Mouse (Mus musculus) adrenal gland, postnatal 14 days (tissue): ENCODE measurements at regions not wholly inside any gene's neighbourhood (a gene's known extent, or its start where the extent isn't known, plus 50 kb on each side); places are given as distances from the start of the nearest gene placed in this dataset.

Experiments
- DNase-seq: peaks from one replicate; pipeline ENCODE4 v3.0.0; 2021; ENCODE audit warnings: mixed read lengths

DNA sequence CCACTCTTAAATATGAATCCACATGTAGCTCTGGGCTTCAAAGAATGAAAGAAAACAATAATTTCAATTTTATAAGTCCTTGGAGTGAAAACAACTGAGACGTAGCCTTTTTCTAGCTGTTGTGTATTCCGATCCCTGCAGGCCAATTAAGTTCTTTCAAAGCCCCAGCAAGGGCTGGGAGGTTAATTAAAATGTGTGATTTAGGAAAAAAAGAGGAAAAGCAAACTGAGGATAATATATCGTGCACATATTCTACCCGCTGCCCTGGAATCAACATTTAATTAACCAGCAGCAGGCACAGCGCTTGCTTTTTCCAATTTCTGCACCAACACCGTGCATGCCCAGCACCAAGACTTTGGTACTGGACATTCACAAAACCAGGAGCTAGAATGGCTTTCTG is 167.0 kb downstream of the Nectin3 start:
- no peak for DNase-seq

DNA sequence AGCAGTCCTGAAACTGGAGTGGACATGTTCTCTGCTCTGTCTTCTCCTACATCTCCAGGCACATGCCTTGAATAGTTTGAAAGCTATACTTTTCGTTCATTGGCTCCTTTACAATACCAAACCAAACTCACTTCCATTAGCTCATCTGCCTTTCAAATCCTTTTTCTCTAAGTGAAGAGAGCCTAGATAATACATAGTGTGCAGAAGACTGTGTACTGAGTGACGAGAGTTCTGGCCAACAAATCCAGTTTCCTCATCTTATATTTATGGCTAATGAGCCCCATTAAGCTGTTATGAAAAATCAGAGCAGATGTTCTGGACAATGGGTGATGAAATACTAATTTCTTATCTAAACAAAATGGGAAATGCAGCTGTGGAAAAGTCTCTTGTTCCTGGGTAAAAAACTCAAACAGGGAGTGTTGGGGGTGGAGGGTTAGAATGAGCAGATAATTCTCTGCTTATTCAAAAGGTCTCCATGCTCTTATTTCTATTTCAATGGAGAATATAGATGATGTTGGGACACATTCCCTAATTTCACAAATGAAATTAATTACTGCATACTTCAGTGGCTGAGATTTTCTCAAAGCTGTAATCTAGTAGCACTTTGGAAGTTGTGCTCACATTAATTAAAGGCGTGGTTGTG is 144.3 kb upstream of the Gm4737 start:
- DNase-seq, result no peak

DNA sequence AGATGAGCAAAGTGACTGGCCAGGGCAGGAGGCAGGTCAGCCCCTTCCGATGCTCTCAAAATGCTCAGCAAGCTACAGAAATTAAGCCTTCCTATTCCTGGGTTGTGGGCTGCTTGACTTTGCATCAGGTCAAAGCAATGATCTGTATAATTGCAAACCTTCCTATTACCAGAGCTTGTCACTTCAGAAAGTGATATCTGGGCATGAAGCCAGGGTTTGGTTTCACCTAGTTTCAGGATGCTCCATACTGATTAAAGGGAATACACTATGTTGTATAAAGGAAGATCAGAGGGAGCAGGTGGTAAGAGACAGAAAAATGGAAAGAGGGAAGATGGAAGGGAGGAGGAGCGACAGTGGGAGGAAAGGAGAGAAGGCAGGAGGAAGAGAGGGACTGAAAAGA is 142.3 kb upstream of the Gm4737 start:
- no peak for DNase-seq

DNA sequence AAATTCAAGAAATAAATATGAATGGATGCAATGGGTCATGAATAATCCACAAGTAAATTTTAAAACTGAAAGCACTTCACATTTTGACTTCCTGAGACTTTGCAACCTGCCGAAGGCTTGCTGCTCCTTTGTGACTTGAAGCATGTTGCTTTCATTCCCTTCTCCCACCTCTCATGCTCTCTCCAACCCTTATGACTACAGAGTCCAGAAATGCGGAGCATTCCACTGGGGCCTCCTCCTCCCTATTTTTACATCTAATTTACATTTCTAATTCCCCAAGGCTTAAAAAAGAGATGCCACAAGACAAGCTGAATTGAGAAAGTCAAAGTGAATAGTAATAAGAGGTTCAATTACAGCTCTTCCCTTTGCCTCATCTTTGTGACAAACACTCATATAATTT is 141.5 kb upstream of the Gm4737 start:
- DNase-seq, result no peak

DNA sequence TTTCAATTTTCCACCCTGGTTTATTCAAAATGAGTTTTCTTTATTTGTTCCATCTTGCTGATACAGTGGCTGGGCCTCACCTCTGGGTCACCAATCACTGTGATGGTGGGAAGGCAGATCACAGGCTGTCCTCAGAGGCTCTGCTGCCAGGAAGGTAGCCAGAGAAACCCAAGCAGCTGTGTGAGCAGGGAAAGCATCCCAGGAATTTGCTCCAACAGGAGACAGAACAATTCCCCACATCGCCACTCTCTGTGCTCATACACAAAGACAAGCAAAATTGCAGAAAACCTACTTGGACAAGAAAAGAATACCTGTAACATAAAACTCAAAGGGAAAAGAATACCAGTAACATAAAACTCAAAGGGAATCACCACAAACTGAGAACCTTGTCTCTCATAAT is 139.0 kb upstream of the Gm4737 start:
- no peak for DNase-seq

DNA sequence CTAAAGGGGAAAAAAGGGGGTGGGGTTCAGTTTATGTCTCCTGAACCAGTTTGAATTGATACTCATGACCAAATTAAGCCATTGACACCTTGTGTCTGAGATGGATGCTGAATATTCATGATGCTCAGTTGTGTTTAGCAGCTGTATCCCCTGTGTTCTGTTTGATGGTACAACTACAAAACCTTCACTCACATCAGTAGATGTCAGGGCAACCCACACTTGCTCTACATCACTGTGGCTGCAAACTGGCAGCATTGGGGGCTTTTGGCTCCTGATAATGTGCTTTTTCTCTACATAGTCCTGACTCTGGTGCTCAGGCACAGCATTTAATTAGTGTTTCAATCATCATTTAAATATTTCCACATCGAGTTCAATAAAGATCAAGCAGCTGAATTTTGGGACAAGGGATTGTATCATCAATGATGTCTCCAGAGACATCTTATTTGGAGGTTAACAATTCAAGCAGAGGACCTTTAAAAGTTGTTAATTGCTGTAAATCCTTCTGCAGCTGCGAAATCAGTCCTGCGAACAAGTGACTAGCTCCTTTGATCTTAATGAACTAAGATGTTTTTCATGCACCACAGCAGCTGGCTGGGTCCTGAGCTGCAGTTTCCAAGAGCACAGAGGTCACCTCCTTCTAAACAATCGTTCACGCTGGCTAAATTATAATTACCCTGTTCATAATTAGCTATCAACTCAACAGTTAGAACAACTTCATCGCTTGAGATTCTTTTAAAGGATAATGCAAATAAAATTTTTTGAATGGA is 136.4 kb upstream of the Gm4737 start:
- DNase-seq, result no peak

DNA sequence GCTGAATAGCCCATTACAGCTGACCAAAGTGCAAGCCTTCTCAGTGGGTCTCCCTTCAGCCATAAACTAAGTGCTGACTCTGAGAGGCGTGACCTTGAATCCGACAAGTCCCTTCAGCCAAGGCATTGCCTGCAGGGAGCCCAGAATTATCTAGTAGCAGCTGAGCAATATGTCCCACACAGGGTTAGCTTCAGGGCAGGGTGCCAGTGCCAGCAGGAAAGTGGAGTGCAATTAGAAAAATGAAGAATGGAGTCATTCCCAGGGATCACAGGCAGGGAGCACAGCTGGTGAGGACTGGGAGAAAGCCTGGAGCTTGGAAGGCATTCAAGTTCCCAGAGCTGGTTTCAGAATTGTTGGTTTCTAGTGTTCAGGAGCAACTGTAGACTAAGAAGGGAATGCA is 135.3 kb upstream of the Gm4737 start:
- DNase-seq, result peak; percentile 36

DNA sequence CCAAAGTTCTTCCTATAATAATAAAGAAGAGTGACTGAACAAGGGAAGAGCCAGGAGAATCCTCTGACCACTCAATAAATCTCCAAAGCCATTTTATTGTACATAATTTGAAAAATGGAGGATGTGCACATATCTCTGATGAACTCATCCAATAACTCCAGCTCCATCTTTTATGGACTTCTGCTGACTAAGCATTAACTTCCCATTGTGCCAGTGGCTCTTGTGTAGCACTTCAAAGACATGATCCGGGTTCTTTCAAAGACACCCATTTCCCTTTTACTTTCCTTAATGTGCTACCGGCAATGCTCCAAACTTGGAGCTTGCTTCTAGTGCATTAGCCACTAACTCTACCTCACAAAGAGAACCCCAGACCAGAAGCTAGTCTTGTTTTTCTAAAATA is 112.7 kb upstream of the Gm4737 start:
- no peak for DNase-seq

DNA sequence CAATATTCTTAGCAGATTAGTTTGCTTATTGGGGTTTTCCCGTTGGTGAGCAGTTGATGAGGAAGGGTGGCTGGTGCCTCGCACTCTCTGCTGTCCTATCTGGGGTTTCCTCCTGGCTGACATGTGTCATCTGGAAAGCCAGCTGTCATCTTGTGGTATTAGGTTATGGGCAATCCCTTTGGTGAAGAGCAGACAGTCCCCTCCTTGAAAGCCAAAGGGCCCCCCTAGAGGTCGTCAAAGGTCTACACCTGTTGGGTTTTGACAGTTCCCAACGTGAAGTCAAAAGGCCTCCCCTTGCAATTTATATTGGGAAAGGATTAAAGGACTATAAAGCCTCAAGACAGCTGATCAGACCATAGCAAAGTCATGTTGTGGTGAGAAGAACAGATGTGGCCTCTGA is 96.8 kb upstream of the Gm4737 start:
- DNase-seq, result no peak

DNA sequence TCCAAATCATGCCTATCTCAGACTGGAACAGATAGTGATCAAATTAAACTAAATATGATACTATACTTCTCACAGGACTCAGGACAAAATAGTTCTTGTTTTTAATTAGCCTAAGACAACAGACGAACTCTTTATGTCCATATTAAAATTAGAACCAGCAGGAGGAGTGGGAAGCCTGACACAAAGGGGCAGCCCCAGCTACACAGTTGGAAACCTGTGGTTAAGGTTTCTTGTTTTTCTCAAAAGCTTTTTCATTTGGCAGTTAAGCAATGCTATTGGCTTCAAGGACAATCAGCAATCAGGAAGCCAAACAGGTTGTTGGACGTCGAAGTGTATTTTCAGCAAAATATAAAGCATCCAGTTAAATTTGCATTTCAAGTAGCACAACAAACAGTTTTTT is 96.1 kb upstream of the Gm4737 start:
- DNase-seq, result no peak

DNA sequence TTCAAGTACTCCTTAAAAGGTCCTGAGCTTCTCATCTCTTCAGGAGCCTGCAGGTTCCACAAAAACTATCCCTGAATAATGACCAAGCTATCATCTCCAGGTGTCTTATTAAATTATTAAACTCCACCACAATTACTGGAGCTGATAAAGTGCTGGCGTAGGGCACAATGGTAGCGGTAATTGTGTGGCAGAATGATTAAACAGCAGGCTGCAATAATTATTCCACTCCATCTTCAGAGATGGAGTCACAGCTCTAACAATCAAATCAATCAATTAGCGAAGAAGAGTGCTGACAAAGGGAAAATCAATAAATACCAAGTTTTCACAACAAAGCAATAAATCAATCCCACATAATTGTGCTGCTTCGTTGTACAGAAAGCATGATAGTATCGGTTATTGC is 90.7 kb upstream of the Gm4737 start:
- DNase-seq, result no peak

DNA sequence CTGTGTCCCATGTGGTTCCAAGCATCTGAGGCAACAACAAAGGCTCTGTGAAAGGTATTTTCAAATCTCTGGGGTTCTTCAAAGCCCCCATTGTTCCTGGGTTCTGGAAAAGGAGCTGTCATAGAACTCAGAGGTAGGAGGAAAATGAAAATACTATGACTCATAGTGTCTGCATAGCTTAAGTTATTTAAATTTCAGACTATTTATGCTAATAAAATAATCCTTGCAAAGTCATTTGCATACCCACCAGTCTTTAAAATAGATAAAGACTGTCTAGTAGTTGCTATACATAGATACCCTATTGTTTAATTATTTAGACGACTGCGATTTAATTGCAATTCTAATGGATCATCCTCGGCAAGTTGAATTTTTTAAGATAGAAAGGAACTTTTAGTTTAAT is 73.9 kb upstream of the Gm4737 start:
- DNase-seq, result no peak

DNA sequence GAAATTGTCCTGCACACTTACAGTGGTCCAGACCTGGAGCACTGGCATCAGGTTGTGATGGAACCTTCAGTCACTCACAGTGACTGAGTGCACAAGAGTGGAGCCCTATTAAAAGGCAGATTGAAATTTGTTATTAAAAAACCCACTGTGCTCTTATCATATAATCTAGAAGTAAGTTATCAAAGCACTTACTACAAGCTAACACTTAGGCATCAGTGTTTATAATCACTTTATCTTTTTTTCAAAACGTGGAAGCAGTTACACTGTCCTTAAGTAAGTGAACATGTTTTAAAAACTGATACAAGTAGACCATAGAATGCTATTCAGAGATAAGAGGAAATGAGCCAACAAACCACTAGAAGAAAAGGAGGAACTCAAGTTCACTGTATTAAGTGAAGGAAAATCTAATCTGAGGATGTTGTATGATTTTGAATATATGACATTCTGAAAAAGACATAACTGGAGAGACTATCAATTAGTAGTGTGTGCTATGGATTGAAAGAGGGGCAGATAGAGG is 68.3 kb upstream of the Gm4737 start:
- DNase-seq, result no peak

DNA sequence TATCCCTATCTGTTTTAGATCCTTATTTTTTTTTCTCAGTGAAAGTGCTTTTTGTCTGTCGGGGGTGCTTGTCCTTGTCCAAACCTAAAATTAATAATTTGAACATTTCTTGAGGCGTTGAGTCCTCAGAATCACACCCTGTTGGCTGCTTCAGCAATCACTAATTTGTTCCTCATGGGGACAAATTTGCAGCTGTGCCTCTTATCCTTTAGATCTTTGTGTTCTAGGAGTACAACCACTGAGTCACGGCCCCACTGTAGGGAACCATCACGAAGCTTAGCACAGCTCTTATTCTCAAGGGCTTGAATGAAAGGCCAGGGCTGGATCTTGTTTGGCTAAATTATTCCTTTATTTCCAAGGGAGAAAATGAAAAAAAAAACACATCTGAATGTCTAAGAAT is 57.6 kb upstream of the Gm4737 start:
- no peak for DNase-seq

DNA sequence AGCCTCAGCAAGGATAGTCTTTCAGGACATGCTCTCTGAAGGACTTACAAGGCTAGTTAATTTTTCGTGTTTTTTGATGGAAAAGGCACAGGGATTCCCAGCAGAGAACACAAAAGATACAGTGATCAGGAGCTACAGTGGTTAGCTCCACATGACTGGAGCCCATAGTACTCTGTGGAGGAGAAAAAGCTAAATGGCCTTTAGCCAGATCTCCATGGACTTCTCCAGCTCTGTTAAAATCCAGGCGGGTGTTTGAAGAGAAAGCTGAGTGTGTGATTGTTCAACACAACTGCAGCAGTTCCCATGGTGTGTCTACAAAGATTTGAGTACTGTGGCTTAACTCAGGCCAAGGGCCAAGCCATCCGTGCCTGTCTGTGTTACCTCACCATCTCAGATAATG is 57.0 kb upstream of the Gm4737 start:
- no peak for DNase-seq

DNA sequence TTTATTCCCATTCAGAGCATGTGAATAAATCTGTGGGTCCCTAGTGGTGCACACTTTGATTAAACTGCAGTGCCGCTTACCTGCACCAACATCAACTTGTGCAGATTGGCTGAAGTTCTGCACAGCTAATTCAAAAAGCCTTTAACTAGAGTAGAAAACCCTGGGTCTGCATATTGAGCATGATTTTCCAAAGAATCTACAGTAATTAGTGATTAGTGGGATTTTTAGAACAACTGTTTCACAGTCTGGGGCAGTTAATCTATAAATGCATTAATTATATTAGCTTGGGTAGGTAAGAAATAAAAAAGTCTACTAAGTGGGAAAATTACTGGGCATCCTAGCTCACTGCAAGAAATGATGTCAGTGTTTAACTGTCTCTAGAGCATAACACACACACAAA is 50.2 kb upstream of the Gm4737 start:
- no peak for DNase-seq
